Mouse (Mus musculus) ES-CJ7 (cell line): ENCODE data around the gene Tada2a.
A peak's percentile ranks its signal among the peaks of the same experiment; 100 is the strongest.

Experiments used
- DNase-seq: peaks from one replicate; pipeline ENCODE4 v3.0.0; 2011; ENCODE audit warnings: low read depth, low spot score

Gene Tada2a

DNA sequence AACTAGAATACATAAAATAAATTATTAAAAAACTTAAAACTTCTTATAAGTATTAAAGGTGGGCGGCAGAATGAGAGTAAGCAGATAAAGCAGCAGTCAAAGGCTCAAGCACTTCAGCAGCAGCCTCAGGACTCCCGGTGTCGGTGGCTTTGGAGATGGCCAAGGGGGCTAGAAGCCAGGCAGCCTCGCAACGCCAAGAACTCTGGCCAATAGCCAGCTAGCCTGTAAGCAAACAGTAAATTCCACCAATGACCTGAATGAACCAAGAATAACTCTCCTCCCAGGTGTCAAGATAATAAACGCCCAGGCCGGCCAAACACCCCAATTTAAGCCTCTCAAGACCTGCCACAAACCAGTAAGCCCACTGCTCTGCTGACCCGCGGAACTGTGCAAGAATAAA is 13.8 kb downstream of the Tada2a start:
- DNase-seq, result no peak

DNA sequence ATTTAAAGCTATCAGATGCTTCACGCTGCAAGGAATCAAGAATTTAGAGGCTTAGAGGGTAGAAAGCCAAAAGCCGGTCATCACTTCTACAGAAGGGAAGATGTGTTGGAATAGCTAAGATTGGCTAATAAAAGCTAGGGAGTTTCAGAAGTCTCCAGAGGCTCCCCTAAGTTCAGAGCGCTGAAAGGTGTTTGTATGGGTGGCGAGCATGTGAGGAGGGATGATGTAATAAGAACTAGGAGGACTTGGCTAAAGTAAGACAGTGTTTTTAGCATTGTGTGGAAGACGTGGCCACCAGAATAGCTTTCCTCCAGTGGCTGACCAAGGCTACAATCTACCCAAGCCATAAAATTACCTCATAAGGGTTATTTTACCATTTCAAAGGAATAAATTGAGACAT is 15.8 kb downstream of the Tada2a start:
- DNase-seq, result no peak

DNA sequence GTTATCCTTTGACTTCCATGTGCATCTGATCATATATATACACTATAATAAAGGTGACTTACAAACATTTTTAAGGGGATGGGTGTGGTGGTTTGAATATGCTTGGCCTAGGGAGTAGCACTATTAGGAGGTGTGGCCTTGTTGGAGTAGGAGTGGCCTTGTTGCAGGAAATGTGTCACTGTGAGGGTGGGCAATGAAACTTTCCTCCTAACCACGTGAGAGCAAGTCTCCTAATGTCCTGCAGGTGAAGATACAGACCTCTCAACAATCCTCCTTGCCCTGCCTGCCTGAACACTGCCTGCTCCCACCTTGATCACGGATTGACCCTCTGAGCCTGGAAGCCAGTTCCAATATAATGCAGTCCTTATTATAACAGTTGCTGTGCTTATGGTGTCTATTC is 22.3 kb downstream of the Tada2a start:
- peak; percentile 25 for DNase-seq

DNA sequence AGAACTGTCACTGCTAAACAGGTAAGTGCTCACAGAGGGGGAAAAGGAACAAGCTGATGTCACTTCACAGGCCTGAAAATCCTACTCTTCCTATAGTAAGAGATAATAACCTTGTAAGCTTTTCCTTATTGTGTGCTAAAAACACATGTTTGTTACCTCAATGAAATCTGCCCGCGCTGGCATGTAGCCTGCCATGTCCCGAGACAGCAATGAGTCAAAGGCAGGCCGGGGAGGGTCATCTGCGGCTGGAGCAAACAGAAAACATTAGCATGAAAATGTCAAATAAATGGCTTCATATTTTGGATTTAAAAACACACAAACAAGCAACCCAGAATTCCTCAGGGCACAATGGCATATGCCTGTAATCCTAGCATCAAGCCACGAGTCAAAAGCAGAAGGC is 25.4 kb downstream of the Tada2a start:
- no peak for DNase-seq

DNA sequence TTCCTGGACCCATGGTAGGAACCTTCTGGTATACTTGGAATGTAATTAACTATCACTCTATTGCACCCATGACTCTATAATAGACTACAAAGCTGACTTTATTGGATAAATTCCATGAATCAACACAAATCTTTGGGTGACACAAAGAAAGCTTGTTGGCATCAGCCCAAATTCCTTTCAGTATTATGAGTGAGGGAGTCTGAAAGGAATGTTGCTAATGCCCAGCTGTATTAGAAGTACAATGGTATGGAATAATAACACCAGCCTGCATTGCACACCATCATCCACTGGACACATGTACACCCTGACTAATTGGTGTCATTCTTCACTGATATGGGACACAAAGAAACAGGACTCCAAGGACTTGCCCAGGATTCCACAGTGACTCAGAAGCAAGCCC is 28.2 kb downstream of the Tada2a start:
- no peak for DNase-seq

DNA sequence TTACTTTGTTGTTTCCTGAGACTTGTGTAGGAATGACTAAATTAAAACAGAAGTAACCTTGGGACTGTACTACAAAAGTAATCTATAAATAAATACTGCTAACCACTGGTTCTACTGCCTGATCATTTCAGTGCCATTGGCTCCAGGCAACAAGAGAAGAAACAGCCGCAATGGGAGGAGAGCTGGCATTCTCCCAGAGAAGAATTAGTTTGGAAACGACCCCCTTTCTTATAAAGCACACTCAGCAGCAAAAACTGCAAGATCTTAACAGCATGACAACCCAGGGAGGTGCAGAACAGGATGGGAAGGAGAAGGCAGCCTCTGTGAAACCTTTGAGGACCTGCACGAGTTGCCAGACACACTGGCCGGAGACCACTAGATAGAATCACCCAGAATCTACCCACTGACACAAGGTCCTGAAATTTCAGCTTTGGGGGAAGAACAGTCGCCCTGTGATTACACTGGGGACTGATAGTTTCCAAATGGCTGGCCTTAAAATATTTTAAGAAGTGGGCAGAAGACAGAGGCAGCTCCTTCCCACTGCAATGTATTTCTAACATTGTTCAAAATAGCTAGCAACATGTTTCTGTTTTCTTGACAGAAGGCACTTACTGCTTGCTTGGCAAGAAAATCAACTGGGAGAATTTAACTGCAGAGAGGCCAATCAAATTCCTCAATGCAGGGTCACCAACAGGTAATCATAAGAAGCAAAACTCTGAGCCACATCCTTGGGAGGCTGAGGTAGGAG is 32.0 kb downstream of the Tada2a start:
- DNase-seq, result no peak

DNA sequence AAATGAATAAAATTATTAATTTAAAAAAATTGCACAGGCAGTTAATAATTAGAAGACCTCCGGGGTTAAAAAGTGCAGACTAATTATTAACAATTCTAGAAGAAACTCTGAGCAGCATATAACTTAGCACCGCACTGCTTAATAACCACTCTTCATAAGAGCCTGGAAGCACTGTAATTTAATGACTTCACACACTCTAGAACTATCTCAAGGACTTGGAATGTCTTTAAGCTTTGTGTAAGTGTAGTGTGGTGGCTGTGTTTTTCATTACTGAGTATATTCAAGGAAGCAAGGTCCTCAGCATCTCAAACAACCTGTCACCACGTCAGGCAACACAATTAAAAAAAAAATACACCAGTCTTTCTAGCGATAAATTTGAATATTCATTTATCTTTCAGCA is 34.3 kb downstream of the Tada2a start:
- no peak for DNase-seq

DNA sequence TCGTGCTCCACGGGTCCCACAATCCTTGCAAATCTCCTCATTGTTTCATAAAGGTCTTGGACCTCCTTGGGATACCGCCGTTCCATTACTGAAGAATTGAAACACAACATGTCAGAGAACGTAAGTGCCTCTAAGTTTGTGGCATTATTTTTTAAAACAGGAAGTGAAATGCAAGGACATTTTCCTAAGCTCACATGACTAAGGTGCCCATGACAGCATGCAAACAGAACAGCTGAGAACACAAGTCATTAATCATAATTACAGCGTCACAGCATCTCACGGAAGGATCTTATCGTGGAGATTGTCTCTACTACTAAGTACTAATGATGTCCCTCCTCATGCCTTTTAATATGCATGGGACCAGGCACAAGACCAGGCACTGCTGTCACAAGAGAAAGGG is 38.8 kb downstream of the Tada2a start:
- no peak for DNase-seq

DNA sequence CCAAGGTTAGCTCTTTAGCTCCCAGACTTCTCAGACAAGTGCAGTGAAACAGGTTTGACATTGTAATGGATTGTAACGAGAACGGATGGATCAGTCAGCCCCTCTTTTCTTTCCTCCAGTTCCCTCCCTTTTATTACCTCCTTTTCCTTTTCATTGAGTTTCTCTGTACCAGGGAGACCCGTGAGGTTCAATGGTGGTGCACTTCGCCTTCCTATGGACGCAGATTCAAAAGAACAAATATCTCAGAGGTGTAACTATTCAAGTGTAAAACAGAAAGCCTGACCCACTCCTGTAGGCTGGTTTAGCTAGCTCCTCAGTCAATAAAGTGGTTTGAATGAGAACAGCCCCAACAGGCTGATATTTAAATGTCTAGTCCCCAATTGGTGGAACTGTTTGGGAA is 47.5 kb downstream of the Tada2a start:
- peak; percentile 43 for DNase-seq

DNA sequence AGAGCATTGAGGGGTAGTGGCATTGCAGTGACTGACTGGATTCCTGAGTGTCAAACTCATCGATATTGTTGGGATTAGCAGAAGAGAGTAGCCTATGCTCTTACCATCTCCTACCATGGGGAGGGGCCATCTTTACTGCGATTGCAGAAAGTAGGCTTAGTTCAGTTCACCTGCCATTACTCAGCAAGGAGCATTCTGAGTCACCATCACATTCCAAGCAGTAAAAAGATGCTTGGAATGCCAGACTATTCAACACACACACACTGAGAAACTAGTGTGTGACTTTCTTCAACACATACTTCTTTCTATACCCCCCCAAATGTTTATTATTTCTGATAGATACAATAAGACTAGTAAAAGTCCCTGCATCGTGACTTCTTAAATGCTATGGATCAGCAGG is 49.1 kb downstream of the Tada2a start:
- no peak for DNase-seq

DNA sequence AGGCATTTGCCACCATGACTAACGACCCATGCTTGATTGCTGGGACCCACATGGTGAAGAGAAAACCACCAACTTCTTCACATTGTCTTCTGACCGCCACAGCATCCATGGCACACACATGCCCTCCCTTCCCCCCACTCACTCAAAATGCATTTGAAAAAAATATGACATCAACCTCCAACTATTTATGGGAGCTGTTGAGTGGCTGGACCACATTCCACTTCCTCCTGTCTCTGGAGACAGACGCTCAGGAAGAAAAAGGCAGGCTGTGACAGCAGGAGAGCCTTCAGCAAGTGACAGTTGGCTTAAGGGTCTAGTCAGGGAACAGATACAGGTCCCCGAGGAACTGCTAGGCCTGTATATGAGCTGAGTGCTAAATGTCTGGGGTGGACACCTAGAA is 49.5 kb downstream of the Tada2a start:
- DNase-seq, result no peak

DNA sequence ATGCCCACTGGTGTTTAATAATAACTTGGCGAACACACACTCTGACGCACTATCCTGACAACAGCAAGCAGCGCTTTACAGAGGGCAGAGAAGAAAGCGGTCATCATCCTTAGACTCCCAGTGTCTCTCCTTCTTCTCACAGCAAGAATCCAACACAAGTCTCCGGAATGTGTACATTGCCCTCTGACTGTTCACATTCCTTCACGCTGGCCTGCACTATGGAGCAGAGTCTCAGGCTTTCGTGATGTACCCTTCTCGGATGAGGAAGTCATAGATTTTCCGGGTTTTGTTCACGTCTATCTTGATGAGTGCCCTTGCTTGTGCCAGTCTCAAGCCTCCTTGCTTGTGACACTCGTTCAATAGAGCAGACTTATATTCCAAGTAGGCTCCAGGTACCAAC is 50.0 kb downstream of the Tada2a start:
- no peak for DNase-seq

DNA sequence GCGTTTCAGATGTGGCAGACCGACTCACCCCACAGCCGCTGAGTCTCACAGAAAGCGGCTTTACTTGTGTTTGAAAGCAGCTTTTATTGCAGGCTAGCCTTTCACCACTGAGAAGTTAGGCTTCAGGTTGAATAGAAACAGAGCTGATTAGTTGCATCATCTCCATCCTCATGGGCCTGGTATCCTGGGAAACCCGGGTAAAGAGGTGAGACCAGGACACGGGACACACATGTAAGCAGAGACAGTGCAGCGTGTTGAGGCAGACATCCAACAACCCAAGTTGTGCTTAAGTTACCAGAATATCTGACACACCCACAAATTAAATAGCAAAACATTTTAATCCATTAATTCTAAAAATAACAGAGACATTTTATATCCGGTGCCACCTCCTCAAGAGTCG is 50.8 kb downstream of the Tada2a start:
- no peak for DNase-seq

DNA sequence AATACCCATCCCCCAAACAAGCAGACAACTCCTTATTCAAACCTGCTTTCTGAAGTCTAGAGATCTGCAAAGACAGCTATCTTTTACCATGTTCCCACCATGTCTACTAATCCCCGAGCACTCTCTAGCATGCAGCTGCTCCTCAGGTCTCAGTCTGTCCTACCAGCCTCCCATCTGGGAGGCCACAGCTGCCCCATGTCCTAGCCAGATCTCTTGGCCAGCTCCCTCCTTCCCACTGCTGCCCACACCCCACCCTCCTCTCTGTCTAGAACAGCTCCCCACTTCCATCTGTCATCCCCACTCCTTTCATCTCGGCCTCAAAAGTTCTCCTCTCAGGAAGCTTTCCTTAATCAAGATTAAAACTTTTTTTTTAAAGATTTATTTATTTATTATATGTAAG is 52.4 kb downstream of the Tada2a start:
- no peak for DNase-seq

DNA sequence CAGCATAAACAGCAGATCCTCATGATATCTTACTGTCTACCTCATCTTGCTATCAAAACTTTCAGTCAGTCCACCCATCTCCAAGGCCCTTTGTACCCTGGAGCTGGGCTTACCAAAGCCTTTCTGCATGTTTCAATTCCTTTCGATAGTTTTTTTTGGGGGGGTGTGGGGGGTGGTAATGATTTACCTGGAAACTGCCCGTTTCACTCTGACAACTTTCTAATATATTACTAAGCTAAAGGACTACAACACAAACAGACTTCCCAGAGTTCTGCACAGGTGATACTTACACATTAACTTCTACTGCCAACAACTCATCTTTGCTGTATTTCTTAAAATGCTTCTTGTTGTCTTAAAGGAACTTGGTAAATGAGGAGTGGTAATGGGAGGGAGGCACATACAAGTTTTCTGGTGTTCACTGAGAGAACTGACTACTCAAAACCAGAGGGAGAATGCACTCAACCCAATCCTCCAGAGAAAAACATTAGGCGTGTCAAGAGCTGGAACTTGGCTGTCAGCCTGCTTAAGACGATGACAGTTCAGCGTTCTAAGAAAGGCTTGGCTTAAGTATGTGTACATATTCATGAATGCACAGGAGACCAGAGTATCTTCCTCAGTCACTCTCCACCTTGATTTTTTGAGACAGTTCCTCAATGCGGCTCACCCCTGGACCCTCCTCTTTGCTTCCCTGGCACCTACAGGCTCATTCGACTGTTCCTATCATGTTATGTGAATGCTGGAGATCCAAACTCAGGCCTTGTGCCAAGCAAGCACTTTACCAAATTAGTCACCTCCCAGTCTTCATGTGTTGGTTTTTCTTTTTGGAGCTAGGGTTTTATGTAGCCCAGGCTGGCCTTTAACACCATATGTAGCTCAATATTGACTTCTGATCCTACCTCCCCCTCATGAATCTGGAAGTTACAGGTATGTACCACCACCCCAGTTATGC is 55.3 kb downstream of the Tada2a start:
- DNase-seq, result no peak

DNA sequence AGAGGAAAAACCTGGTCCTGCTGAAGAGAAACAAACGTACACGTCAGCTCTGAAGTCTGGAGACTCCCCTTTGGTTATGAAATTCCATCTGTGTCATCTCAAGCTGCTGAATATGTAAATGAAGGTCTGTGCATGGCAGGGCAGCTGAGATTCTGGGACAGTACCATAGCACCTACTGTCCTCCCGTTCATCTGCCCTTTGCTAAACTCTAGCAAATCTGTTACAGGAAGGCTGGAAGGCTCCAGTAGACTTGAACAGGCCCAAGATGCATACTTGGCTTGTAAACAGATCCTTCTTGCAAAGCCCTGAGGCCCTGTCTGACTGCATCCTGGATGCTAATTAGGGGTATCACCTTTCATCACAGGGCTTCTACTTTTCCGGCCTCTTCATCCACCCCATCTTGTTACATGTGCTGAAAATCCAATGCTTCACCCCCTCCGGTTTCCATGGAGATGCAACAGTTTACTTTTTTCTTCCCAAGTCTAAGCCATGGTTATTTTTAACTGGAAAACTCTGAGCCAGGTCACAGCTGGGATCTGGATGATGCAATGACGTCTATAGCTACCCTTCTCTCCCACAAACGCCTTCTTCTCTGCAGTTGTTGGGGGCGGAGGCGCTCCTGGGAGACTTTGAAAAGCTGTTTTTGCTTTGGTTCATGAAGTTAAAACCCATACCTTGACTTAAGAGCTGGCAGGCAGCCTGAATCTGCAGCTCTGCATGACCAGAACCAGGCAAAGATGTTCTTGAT is 56.3 kb downstream of the Tada2a start:
- no peak for DNase-seq

DNA sequence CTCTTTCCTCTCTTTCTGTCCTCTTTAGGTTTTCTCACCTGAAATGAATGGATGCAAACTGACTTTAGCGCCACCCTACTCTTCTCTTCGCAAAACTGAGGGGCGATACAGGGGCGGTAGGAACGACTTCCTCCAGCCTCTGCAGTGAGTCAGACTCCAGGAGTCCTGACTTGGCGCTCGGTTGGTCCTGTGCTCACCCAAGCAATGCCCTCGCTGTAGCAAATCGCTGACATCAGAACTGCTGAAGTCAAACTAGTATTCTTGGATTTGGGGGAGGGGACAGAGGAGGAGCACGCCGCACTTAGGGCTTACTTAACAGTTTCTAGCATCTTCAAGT is 60.4 kb downstream of the Tada2a start, which contains the start of gene Dusp14:
Gene Dusp14, minus strand, starts transcription at position 228 of the 337 bp plus-strand sequence.
- peak; percentile 47 for DNase-seq

DNA sequence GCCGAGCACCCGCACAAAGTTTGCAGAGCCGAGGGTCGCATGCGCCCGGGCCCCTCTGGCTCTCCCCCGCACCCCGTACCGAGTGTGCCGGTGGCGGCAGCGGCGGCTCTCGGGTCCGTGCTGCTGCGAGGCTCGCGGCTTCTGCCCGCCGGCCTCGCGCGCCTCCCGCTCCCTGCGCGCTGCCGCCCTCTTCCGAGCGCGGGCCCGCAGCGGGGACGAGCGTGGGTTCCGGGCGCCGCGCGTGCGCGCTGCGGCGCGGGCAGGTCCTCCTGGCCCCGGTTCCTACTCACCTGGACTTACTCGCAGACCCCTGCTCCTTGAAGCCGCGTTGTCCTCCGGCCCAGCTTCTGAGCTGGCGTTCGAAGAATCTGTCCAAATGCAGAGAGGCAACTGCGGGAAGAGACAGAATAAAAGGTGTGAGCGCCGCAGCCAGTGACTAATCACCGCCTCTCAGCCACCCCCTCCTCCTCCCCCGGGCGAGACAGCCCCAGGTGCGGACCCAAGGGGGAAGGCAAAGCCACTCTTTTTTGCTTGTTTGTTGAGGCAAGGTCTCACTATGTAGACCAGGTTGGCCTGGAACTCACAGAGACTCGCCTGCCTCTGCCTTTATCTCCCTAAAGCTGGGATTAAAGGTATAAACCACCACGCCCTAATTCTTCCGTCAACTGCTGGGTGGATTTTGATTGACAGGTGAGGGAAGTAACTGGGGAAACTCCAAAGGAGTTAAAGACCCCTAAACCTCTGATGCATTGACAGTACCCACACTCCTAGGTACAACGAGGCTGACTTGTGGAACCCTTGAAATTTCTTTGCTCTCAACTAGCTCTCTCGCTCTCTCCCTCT is 61.0 kb downstream of the Tada2a start:
- peak; percentile 41 for DNase-seq

DNA sequence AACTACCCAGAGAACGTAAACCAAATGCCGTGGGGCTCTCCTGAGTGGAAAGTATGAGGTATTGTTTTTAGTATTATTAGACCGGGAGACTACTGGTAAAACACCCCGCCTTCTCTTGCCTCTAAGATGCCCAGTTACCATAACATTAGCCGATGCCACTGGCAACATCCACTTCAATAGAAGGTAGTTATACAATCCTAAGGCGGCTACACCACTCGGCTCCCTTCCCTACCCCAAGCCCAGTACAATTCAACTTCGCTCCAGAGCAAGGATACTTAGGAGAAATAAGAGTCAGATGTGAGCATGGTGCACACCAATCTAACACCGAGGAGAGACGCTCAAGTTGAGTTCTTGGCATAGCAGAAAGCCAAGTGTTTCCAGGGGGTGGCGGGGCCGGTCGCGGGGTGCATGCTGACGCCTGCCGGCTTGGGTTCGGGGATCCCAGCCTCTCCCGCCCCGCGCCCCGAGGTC is 61.6 kb downstream of the Tada2a start:
- peak; percentile 23 for DNase-seq

DNA sequence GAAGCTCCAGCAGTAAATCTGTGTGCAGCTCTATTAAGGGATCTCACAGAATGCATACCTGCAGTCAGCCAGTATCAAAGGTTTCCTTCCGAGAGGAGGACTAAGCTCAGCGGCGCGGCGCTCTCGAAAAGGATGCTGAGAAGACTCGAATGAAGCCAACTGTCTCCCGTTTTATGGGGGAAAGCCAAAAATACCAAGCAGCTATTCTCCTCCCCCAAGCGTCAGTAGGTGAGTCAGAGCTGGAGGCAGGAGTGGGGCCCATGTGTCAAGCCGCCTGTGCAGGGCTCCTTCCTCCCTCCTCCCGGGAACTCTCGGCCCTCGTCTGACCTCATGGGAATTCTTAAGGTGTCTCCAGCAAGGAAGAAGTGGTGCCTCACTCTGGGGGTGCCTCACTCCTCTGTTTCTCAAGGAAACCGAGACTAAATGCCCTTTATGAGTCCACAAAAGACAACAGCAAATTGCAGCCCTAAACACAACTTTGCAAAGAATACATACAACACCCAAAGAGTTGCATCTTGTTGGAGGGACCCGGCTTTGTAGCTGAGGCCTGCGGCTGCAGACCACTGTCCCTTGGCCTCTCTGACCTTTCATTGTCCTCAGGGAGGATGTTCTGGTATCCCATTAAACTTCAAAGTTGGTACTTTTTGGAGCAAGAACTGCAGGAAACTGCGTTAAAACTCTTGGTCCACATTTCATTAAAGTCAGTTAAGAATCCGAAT is 62.3 kb downstream of the Tada2a start:
- peak; percentile 18 for DNase-seq

DNA sequence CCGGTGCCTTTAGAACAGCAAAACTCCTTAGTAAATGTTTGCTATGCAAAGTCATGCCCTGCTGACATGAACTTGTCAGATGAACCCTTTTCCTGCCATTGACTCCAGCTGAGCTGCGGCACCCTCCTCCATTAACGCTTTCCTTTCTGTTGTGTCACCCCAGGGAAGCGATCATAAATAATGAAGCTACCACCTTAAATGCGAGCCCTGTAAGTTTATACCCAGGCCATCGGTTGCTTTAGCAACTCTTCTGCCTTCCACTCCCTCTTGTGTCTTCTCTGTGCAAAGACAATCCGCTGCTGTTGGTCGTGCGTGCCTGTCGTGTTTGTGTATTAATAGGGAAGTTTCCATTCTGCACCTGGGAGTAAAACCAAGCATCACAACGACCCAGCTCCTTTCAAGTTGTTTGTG is 63.3 kb downstream of the Tada2a start:
- peak; percentile 11 for DNase-seq
